Mouse (Mus musculus) liver, embryonic 12.5 days (tissue): ENCODE results near the gene Grm4. TPM values are rescaled to one million over a fixed set of nuclear protein-coding genes. Genes with fewer than 3 reads are reported as not detected.
A peak's percentile ranks its signal among the peaks of the same experiment; 100 is the strongest.

Experiments used
- ATAC-seq: fragments of 200-750 bp; cut with Nextera tagmentation; 2 replicates; pipeline ENCODE4 v1.8.0; 2017; ENCODE audit warnings: moderate number of reproducible peaks, mild to moderate bottlenecking, moderate library complexity
- H3K27ac ChIP-seq: fragments of 300-500 bp; sonication (generic); 2 replicates; pipeline ENCODE4 v1.5.1; 2016; ENCODE audit warnings: mild to moderate bottlenecking
- H3K27me3 ChIP-seq: fragments of 300-500 bp; sonication (generic); replicated peaks from 2 replicates; pipeline ENCODE4 v1.6.1; 2016; ENCODE audit warnings: mild to moderate bottlenecking, moderate library complexity
- H3K36me3 ChIP-seq: fragments of 300-500 bp; sonication (generic); 2 replicates; pipeline ENCODE4 v1.6.1; 2016; ENCODE audit warnings: mild to moderate bottlenecking, moderate library complexity
- H3K4me1 ChIP-seq: fragments of 300-500 bp; sonication (generic); 2 replicates; pipeline ENCODE4 v1.6.1; 2016
- H3K4me2 ChIP-seq: fragments of 300-500 bp; sonication (generic); 2 replicates; pipeline ENCODE4 v1.6.1; 2016; ENCODE audit warnings: mild to moderate bottlenecking, moderate library complexity
- H3K4me3 ChIP-seq: fragments of 300-500 bp; sonication (generic); 2 replicates; pipeline ENCODE4 v1.5.1; 2016; ENCODE audit warnings: mild to moderate bottlenecking, moderate library complexity
- H3K9ac ChIP-seq: fragments of 300-500 bp; sonication (generic); 2 replicates; pipeline ENCODE4 v1.6.1; 2016; ENCODE audit warnings: mild to moderate bottlenecking, moderate library complexity
- H3K9me3 ChIP-seq: fragments of 300-500 bp; sonication (generic); replicated peaks from 2 replicates; pipeline ENCODE4 v1.6.1; 2016; ENCODE audit warnings: mild to moderate bottlenecking, moderate library complexity
- WGBS: fragments of 180-500 bp; shearing (Covaris S2); methylation state at CpG from one replicate; pipeline ENCODE4 v1.1.7; 2016; ENCODE audit not compliant: insufficient replicate concordance; 5-methylcytosine and 5-hydroxymethylcytosine counted together
- polyA plus RNA-seq: library from polyadenylated mRNA; unstranded; fragments of >200 nt; fragmentation: Nextera tagmentation; extraction: Ambion mirVana; gene quantifications from 2 replicates; pipeline ENCODE4 v1.2.1, GENCODE M21; 2016

The Grm4 gene
- polyA plus RNA-seq, 1 experiment from 2014 or later: 0.05 TPM

DNA sequence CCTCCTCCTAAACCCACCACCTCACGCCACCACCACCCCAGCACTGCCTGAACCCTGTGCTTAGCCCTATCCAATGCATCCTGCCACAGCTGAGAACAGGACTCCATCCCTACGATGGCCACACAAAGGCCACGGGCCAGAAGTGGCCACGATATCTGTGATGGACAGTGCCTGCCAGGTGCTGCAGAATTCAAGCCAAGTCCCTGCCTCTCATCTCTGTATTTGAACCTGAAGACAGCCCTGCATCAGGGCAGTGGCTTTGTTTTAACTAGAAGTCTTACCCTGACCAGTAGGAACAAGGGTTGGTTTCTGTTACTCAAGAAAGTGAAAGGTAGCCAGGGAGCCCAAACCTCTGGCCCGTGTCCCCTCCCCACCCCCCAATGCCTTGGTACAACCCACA lies 12.1 kb downstream of the Grm4 start:
- no peak overlapping the region for H3K27ac ChIP-seq
- no peak overlapping the region for H3K9ac ChIP-seq
- H3K4me1 ChIP-seq: peaks cover 14% of the 10 kb centered on the region; the same call in 1 of the 2 replicates
- H3K4me2 ChIP-seq: no peak overlapping the region
- no peak overlapping the region for H3K4me3 ChIP-seq
- ATAC-seq: no peak
- H3K9me3 ChIP-seq: no peaks in the 10 kb centered on the region
- no peaks in the 10 kb centered on the region for H3K36me3 ChIP-seq
- peaks cover 100% of the 10 kb centered on the region for H3K27me3 ChIP-seq
- 63% methylated on average over 5 of the region's 5 CpGs for WGBS

DNA sequence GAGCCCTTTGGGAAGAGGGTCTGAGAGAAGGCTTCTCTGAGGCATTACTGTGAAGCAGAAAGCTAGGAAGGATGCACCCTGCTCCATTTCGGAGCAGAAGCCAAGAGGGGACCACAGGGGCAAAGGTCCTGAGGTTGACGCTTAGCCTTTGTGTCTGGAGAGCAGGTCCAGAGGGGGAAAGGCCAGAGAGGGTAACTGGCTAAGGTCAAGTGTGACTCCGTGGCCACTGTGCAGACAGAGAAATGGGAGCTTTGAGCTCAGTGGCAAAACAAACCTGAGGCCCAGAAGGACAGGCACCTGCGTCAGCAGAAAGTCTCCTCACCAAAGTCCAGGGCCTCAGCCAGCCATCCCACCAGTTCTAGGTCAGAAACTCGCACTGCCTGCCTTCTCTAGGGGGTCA lies 12.7 kb downstream of the Grm4 start:
- 37% methylated on average over 5 of the region's 5 CpGs for WGBS
- no peak overlapping the region for H3K9ac ChIP-seq
- H3K4me2 ChIP-seq: no peak overlapping the region
- no peaks in the 10 kb centered on the region for H3K9me3 ChIP-seq
- H3K27ac ChIP-seq: no peak overlapping the region
- no peak for ATAC-seq
- H3K36me3 ChIP-seq: no peaks in the 10 kb centered on the region
- H3K27me3 ChIP-seq: peaks cover 100% of the 10 kb centered on the region
- peaks cover 14% of the 10 kb centered on the region; the same call in 1 of the 2 replicates for H3K4me1 ChIP-seq
- H3K4me3 ChIP-seq: no peak overlapping the region

DNA sequence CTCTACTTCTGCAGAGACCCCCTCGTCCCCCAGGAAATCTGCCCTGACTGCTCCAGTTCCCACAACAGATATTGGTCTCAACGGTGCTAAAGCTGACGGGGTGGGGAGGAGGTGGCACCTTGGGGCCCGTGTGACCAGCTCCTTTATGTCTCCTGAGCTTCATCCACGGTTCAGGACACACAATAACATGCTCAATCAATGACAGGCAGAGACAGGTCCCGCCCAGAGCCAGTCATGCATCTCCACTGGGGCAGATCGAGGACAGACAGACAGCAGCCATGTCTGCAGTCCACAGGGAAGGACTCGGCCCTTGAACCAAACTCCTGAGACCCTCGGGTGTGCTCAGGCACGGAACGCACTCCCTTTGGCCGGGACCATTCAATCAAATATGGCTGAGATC lies 13.2 kb downstream of the Grm4 start:
- no peak overlapping the region for H3K27ac ChIP-seq
- H3K9me3 ChIP-seq: no peaks in the 10 kb centered on the region
- 56% methylated on average over 12 of the region's 12 CpGs for WGBS
- H3K27me3 ChIP-seq: peaks cover 100% of the 10 kb centered on the region
- H3K4me1 ChIP-seq: peaks cover 12% of the 10 kb centered on the region; the same call in 1 of the 2 replicates
- no peaks in the 10 kb centered on the region for H3K36me3 ChIP-seq
- H3K4me2 ChIP-seq: no peak overlapping the region
- no peak overlapping the region for H3K4me3 ChIP-seq
- no peak for ATAC-seq
- H3K9ac ChIP-seq: no peak overlapping the region

DNA sequence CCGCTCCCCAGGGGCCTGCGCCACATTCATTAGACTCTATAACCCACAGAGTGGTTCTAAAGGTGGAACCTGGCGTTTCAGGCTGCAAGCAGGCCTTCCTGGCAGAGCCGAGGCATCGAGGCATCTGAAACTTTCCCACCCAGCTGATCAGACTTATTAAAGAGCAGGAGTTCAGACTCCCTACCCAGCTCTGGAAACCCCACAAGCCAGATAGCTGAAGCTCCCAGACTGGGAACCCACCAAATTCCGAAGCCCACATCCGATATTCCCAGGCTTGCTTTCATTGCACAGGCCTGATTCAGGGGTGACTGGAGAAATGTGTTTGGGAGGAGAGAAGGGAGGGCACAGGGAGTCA lies 13.6 kb downstream of the Grm4 start:
- Histone ChIP-seq H3K4me2 (no peak overlapping the region), H3K4me1 (peaks cover 8% of the 10 kb centered on the region; the same call in 1 of the 2 replicates), H3K4me3 (no peak overlapping the region), H3K27me3 (peaks cover 100% of the 10 kb centered on the region), H3K27ac (no peak overlapping the region), H3K9ac (no peak overlapping the region), H3K36me3 (no peaks in the 10 kb centered on the region), H3K9me3 (no peaks in the 10 kb centered on the region)
- ATAC-seq: no peak
- WGBS: 70% methylated on average over 7 of the region's 7 CpGs

DNA sequence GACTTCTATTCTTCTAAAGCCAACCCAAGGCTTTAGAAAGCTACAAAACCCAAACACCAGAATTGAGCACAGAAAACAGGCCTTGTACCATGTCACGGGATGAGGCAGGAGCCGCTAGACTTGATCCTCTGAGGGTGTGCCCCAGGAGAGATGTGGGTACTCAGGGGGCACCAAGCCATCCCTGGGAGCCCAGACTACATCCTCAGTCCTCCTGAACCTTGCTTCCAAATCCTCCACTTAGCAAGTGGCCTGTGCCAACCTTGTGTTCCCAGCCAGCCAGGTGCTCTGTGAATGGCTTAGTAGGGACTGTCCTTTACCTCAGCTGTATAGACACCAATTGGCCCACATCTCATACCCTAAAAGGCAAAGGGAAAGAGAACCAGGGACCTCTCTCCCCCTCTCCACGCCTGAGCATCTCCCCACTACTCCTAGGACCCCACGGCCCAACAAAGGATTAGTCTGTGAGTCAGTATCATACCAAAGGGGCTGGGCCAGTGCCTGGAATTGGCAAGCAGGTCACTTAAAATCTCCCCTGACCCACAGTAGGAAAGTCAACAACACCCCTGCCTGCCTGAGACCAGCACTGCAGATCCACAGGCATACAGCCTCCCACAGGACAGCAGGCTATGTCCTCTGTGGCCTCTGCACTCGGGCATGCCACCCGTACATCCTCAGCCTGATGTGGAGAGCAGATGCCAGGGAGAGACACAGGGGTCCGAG lies 14.2 kb downstream of the Grm4 start:
- no peak for ATAC-seq
- Histone ChIP-seq H3K36me3 (no peaks in the 10 kb centered on the region), H3K27me3 (peaks cover 100% of the 10 kb centered on the region), H3K4me1 (peaks cover 3% of the 10 kb centered on the region; the same call in 1 of the 2 replicates), H3K4me3 (no peak overlapping the region), H3K9me3 (no peaks in the 10 kb centered on the region), H3K9ac (no peak overlapping the region), H3K27ac (no peak overlapping the region), H3K4me2 (no peak overlapping the region)
- WGBS: 57% methylated on average over 7 of the region's 7 CpGs

DNA sequence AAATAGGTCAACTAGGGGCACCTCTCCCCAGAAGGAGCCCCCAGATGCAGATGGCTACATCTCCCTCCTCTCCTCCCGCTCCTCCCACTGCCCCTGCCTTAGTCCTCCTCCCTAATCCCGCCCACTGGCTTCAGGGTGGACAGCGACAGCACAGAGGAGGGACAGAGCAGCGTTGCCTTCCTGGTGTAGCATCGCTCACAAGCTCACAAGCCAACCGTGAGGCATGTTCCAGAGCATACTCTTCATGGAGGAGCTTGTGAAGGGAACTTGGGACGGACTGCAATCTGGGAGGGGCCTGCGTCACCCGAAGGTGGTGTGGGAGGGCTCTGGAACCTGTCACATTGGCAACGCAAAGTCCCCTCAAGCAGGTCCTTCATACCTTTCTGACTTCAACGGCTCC lies 14.8 kb downstream of the Grm4 start:
- no peaks in the 10 kb centered on the region for H3K36me3 ChIP-seq
- no peak overlapping the region for H3K27ac ChIP-seq
- no peak overlapping the region for H3K9ac ChIP-seq
- no peak for ATAC-seq
- H3K27me3 ChIP-seq: peaks cover 100% of the 10 kb centered on the region
- H3K9me3 ChIP-seq: no peaks in the 10 kb centered on the region
- H3K4me3 ChIP-seq: no peak overlapping the region
- 36% methylated on average over 11 of the region's 11 CpGs for WGBS
- 0 out of 2 replicates have a peak, but pooled peaks cover 4% of the 10 kb centered on the region for H3K4me1 ChIP-seq
- H3K4me2 ChIP-seq: no peak overlapping the region

DNA sequence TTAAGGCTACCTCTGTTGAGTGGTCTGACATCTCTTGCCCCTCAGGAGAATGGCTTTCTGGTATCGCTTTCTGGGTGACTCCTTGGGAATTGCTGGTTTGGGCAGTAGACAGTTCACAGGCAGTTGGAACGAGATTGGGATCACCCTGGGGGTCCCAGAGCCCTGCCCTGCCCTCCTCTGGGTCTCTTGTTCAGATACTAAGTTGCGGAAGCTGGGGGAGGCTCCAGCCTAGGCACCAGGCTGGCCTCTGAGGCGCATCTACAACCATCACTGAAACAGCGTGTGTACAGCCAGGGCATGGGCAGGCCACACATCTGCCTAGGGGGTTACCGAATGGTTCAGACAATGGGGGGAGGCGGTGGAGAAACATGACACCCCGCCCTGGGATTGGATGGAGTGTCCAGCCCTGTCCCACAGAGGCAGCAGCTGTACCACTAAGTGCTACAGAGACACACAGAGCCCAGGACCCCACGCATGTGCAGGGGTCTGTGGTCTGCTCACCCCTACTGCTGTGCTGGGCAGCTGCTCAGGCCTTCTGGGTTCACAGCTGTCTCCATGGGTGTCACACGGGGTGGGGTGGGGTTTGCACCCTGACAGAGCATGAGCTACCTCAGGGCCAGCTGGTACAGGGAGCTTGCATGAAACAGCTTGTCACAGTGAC lies 15.9 kb downstream of the Grm4 start:
- Histone ChIP-seq H3K27me3 (peaks cover 100% of the 10 kb centered on the region), H3K9me3 (no peaks in the 10 kb centered on the region), H3K27ac (no peak overlapping the region), H3K4me2 (no peak overlapping the region), H3K36me3 (no peaks in the 10 kb centered on the region), H3K4me3 (no peak overlapping the region), H3K4me1 (peaks cover 10% of the 10 kb centered on the region; the same call in 1 of the 2 replicates), H3K9ac (no peak overlapping the region)
- WGBS: 28% methylated on average over 10 of the region's 10 CpGs
- no peak for ATAC-seq

DNA sequence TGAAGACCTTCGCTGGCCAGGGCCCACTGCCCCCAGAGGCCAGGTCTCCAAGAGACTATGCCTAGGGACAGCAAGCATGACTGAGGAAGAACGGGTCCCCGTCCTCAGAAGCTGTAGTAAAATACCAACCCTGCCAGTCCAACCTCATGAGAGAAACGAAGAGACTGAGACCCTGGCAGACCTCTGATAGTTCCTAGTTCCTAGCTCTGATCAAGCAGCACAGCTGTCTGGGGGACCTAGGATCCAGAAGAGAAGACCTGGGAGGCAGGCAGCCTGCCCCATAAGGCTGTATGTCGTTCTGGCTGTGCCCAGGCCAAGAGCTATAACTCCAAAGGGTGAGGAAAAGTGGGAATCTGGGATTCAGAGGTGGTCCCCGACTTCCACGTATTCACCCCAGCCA lies 17.3 kb downstream of the Grm4 start:
- Histone ChIP-seq H3K4me3 (no peak overlapping the region), H3K9ac (no peak overlapping the region), H3K4me1 (peaks cover 10% of the 10 kb centered on the region; the same call in 1 of the 2 replicates), H3K9me3 (no peaks in the 10 kb centered on the region), H3K27ac (no peak overlapping the region), H3K27me3 (peaks cover 96% of the 10 kb centered on the region), H3K4me2 (no peak overlapping the region), H3K36me3 (no peaks in the 10 kb centered on the region)
- WGBS: 43% methylated on average over 7 of the region's 7 CpGs
- ATAC-seq: no peak

DNA sequence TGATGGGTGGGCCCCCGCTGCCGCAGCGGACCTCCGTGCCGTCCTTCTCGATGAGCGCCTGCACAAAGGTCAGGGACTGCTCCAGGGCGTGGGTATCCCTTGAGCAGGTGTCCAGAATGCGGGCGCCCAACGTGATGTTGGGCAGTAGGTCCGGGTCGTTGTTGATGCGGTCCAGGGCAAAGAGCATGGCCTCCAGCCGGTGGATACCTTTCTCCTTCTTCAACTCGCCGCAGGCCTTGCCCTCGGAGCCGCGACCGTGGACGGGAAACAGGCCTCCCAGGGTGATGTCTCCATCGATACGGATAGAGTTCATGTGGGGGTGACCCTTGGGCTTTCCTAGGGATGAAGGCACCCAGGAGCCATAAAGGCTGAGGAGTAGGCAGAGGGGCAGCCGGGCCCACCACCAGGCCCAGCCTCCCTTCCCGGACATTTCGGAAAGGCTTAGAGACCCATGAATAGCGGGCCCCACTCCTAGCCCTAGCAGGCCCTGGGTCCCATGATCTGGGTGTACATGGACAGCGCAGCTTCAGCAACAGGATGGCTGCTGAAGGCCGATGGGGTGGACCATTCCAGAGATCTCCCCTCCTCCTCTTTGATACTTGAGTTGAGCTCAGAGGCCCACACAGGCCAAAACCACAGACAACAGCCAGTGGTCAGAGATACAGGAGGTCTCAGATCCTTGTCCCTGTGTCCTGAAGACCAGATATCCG lies 18.3 kb downstream of the Grm4 start:
- WGBS: 47% methylated on average over 31 of the region's 31 CpGs
- no peak for ATAC-seq
- Histone ChIP-seq H3K36me3 (no peaks in the 10 kb centered on the region), H3K4me3 (no peak overlapping the region), H3K4me2 (no peak overlapping the region), H3K27ac (no peak overlapping the region), H3K9me3 (no peaks in the 10 kb centered on the region), H3K4me1 (peaks cover 10% of the 10 kb centered on the region; the same call in 1 of the 2 replicates), H3K9ac (no peak overlapping the region), H3K27me3 (peaks cover 89% of the 10 kb centered on the region)

DNA sequence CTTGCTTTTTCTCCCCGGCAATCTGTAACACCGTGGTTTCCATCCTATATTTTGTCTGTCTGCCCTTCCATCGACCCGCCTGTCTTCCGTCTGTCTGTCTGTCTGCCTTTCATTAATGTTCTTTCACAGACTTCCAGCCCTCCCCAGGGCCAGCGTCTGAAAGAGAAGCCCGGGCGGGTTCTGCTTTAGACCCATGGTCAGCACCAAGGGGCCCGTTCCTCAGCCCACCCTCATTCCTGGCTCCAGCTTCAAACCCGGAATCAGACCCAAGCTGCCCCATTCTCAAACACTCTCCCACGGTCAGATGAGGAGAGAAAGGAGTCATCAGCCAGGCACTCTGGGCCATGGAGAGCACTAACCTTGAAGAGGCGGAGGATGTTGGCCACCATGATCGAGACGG lies 18.9 kb downstream of the Grm4 start:
- peaks cover 83% of the 10 kb centered on the region for H3K27me3 ChIP-seq
- H3K9me3 ChIP-seq: no peaks in the 10 kb centered on the region
- ATAC-seq: no peak
- H3K36me3 ChIP-seq: no peaks in the 10 kb centered on the region
- no peak overlapping the region for H3K4me3 ChIP-seq
- H3K4me1 ChIP-seq: peaks cover 10% of the 10 kb centered on the region; the same call in 1 of the 2 replicates
- WGBS: 22% methylated on average over 14 of the region's 14 CpGs
- no peak overlapping the region for H3K27ac ChIP-seq
- H3K4me2 ChIP-seq: no peak overlapping the region
- H3K9ac ChIP-seq: no peak overlapping the region

DNA sequence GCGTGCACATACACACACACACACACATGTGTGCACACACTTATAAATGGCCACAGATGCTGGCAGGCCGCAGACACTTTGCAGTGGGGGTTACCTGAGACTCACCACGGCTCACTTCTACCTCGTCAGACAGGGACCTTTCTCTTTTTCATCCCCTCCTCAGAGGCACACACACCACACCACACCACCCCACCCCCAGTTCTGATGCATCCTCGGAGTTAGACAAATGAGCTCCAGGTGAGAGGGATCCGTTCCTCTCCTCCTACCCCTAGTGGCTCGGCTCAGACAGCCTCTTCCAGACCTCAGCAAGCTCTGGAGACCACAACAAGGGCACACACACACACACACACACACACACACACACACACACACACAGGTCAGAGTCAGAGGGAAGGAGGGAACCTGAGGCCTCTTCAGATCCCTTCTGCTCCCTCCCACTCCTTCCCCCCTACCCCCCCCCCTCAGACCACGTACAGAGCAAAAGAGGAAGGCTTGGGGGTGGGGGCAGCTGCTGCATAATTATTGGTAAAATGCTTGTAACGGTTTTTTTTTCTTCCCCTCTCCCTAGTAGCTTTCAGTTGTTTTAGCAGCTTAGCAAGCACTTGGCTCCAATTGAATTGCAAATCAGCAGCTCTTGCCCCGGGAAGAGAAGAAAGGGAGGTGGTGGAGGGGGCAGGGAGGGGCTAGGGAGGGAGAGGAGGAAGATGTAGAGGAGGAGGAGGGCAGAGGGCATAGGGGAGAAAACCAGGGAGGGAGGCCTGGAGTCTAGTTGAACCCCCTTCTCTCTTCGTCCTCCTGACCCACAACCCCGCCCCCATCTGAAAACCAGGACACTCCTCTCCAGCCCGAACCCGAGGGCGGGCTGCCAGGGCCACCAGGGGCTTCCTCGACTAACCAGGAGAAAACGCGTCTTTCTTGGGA lies 19.6 kb downstream of the Grm4 start:
- H3K4me2 ChIP-seq: peak overlapping the region; percentile 37
- H3K27me3 ChIP-seq: peaks cover 76% of the 10 kb centered on the region
- no peak for ATAC-seq

More for the DNA sequence above, 19.6 kb downstream of the Grm4 start:
- Histone ChIP-seq H3K4me3 (no peak overlapping the region), H3K9ac (no peak overlapping the region), H3K27ac (0 out of 2 replicates have a peak overlapping the region, but pooled peaks have one; percentile 30), H3K36me3 (no peaks in the 10 kb centered on the region), H3K9me3 (no peaks in the 10 kb centered on the region), H3K4me1 (peaks cover 10% of the 10 kb centered on the region; the same call in 1 of the 2 replicates)
- 11% methylated on average over 17 of the region's 18 CpGs for WGBS
